Mouse (Mus musculus) testis, adult 2 months (tissue): ENCODE data around the gene Cyp3a16.

ENCODE experiments used
- CTCF ChIP-seq: fragments of 200-500 bp; IDR thresholded peaks from 2 replicates; pipeline ENCODE4 v1.5.1; 2012; ENCODE audit warnings: low read depth, mild to moderate bottlenecking, inconsistent platforms, low read length, moderate library complexity; ENCODE audit not compliant: control insufficient read depth, insufficient read depth, insufficient replicate concordance
- POLR2A ChIP-seq: fragments of 200-500 bp; IDR thresholded peaks from 2 replicates; pipeline ENCODE4 v1.6.1; 2012; ENCODE audit warnings: low read depth, mild to moderate bottlenecking, inconsistent platforms, low read length, moderate library complexity; ENCODE audit not compliant: control insufficient read depth

DNA sequence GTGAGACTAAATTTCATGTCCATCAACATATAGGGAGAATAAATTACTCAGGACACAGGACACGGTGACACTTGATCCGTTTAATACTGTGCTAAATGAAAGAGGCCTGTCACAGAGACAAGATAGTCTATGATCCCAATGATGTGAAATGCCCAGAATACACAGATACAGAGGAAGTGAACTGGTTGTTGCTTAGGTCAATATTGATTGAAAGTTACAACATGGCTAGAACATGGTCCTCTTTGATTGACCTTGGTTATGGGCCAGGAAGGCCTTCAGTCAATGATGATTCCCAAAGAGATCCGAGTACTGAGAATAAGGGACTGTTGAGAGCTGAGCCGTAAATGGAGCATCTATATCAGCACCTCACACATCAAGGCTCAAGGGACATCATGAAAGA lies 15.1 kb downstream of the Cyp3a16 start:
- TF ChIP-seq POLR2A (no peak), CTCF (no peak)
